Mouse (Mus musculus) stomach, embryonic 16.5 days (tissue): Measurements from ENCODE around the gene Lrrc71. TPM values are rescaled to one million over a fixed set of nuclear protein-coding genes. Genes with fewer than 3 reads are reported as not detected.

Experiments
- ATAC-seq: fragments of 200-750 bp; cut with Nextera tagmentation; 2 replicates; pipeline ENCODE4 v1.8.0; 2017; ENCODE audit warnings: moderate number of reproducible peaks, moderate TSS enrichment; ENCODE audit not compliant: insufficient read depth, low FRiP score
- H3K27ac ChIP-seq: fragments of 300-500 bp; sonication (generic); 2 replicates; pipeline ENCODE4 v1.5.1; 2014; ENCODE audit warnings: low read length
- H3K27me3 ChIP-seq: fragments of 300-500 bp; sonication (generic); 2 replicates; pipeline ENCODE4 v1.6.1; 2014; ENCODE audit warnings: low read length, control low read depth, mixed read lengths; ENCODE audit not compliant: control insufficient read depth, insufficient read depth
- H3K36me3 ChIP-seq: fragments of 300-500 bp; sonication (generic); 2 replicates; pipeline ENCODE4 v1.6.1; 2014; ENCODE audit warnings: low read length; ENCODE audit not compliant: control insufficient read depth, insufficient read depth
- H3K4me1 ChIP-seq: fragments of 300-500 bp; sonication (generic); 2 replicates; pipeline ENCODE4 v1.6.1; 2014; ENCODE audit warnings: low read length, control low read depth, mixed read lengths; ENCODE audit not compliant: control insufficient read depth, insufficient read depth
- H3K4me2 ChIP-seq: fragments of 300-500 bp; sonication (generic); 2 replicates; pipeline ENCODE4 v1.6.1; 2014; ENCODE audit warnings: low read depth, low read length, mixed read lengths
- H3K4me3 ChIP-seq: fragments of 300-500 bp; sonication (generic); replicated peaks from 2 replicates; pipeline ENCODE4 v1.5.1; 2014; ENCODE audit warnings: mild to moderate bottlenecking, low read length
- H3K9ac ChIP-seq: fragments of 300-500 bp; sonication (generic); 2 replicates; pipeline ENCODE4 v1.6.1; 2014; ENCODE audit warnings: low read length
- H3K9me3 ChIP-seq: fragments of 300-500 bp; sonication (generic); replicated peaks from 2 replicates; pipeline ENCODE4 v1.6.1; 2016; ENCODE audit warnings: low read length, control low read depth; ENCODE audit not compliant: control insufficient read depth
- WGBS: fragments of 180-500 bp; shearing (Covaris S2); extraction: QIAGEN DNeasy Blood & Tissue Kit; methylation state at CpG from one replicate; pipeline ENCODE4 v1.1.7; 2014; 5-methylcytosine and 5-hydroxymethylcytosine counted together
- polyA plus RNA-seq: library from polyadenylated mRNA; unstranded; fragments of >200 nt; fragmentation: Nextera tagmentation; extraction: Ambion mirVana; gene quantifications from 2 replicates; pipeline ENCODE4 v1.2.1, GENCODE M21; 2015

Gene Lrrc71
- polyA plus RNA-seq, 1 experiment from 2014 or later, result 0.63 TPM

- H3K4me1 ChIP-seq, result no peaks in the 10 kb centered on the region; the same call in 1 of the 2 replicates
- no peak overlapping the region for H3K4me2 ChIP-seq
- H3K9me3 ChIP-seq, result no peaks in the 10 kb centered on the region
- ATAC-seq, result no peak
- H3K9ac ChIP-seq, result 0 out of 2 replicates have a peak overlapping the region, but pooled peaks have one; percentile 9
- H3K27me3 ChIP-seq, result 0 out of 2 replicates have a peak, but pooled peaks cover 2% of the 10 kb centered on the region
- H3K4me3 ChIP-seq, result no peak overlapping the region
- WGBS, result 78% methylated on average over 25 of the region's 25 CpGs
- no peaks in the 10 kb centered on the region for H3K36me3 ChIP-seq
- no peak overlapping the region for H3K27ac ChIP-seq
These were observed 35.0 kb upstream of the Lrrc71 start for GRCm38 (mm10) chr3:87783282-87784023.

GRCm38 (mm10) chr3:87779086-87779485 lies 30.7 kb upstream of the Lrrc71 start:
- Histone ChIP-seq H3K9me3 (no peaks in the 10 kb centered on the region), H3K4me2 (no peak overlapping the region), H3K36me3 (no peaks in the 10 kb centered on the region), H3K4me3 (no peak overlapping the region), H3K9ac (no peak overlapping the region), H3K27me3 (0 out of 2 replicates have a peak, but pooled peaks cover 3% of the 10 kb centered on the region), H3K4me1 (no peaks in the 10 kb centered on the region), H3K27ac (no peak overlapping the region)
- 39% methylated on average over 2 of the region's 2 CpGs for WGBS
- ATAC-seq, result no peak

GRCm38 (mm10) chr3:87778283-87778682 lies 29.9 kb upstream of the Lrrc71 start:
- H3K9ac ChIP-seq, result no peak overlapping the region
- H3K4me1 ChIP-seq, result no peaks in the 10 kb centered on the region
- no peaks in the 10 kb centered on the region for H3K9me3 ChIP-seq
- 53% methylated on average over 23 of the region's 23 CpGs for WGBS
- no peak overlapping the region for H3K4me2 ChIP-seq
- no peaks in the 10 kb centered on the region for H3K36me3 ChIP-seq
- H3K4me3 ChIP-seq, result no peak overlapping the region
- H3K27ac ChIP-seq, result no peak overlapping the region
- 0 out of 2 replicates have a peak, but pooled peaks cover 3% of the 10 kb centered on the region for H3K27me3 ChIP-seq
- no peak for ATAC-seq

- ATAC-seq, result no peak
- H3K27me3 ChIP-seq, result no peaks in the 10 kb centered on the region
These were observed 22.7 kb upstream of the Lrrc71 start for GRCm38 (mm10) chr3:87771088-87771487.

GRCm38 (mm10) chr3:87770280-87770679 lies 21.9 kb upstream of the Lrrc71 start:
- H3K27ac ChIP-seq, result no peak overlapping the region
- no peak overlapping the region for H3K9ac ChIP-seq
- H3K36me3 ChIP-seq, result no peaks in the 10 kb centered on the region
- H3K4me3 ChIP-seq, result no peak overlapping the region
- 2% methylated on average over 4 of the region's 4 CpGs for WGBS
- no peaks in the 10 kb centered on the region for H3K9me3 ChIP-seq
- H3K27me3 ChIP-seq, result no peaks in the 10 kb centered on the region
- ATAC-seq, result no peak
- peaks cover 11% of the 10 kb centered on the region for H3K4me1 ChIP-seq
- no peak overlapping the region for H3K4me2 ChIP-seq

More at GRCm38 (mm10) chr3:87771088-87771487, 22.7 kb upstream of the Lrrc71 start:
- Histone ChIP-seq H3K36me3 (no peaks in the 10 kb centered on the region), H3K9me3 (no peaks in the 10 kb centered on the region), H3K9ac (no peak overlapping the region), H3K4me3 (no peak overlapping the region), H3K4me2 (no peak overlapping the region), H3K27ac (no peak overlapping the region), H3K4me1 (peaks cover 9% of the 10 kb centered on the region)
- WGBS, result 29% methylated on average over 6 of the region's 6 CpGs

GRCm38 (mm10) chr3:87769506-87769905 lies 21.1 kb upstream of the Lrrc71 start:
- no peaks in the 10 kb centered on the region for H3K27me3 ChIP-seq
- 77% methylated on average over 8 of the region's 8 CpGs for WGBS
- no peak overlapping the region for H3K4me3 ChIP-seq
- H3K9ac ChIP-seq, result no peak overlapping the region
- peaks cover 19% of the 10 kb centered on the region for H3K4me1 ChIP-seq
- ATAC-seq, result no peak
- H3K36me3 ChIP-seq, result no peaks in the 10 kb centered on the region
- no peaks in the 10 kb centered on the region for H3K9me3 ChIP-seq
- no peak overlapping the region for H3K27ac ChIP-seq
- peak overlapping the region; percentile 50; the same call in 1 of the 2 replicates for H3K4me2 ChIP-seq

GRCm38 (mm10) chr3:87768844-87769243 lies 20.4 kb upstream of the Lrrc71 start:
- peaks cover 26% of the 10 kb centered on the region for H3K4me1 ChIP-seq
- peak overlapping the region; percentile 59 for H3K27ac ChIP-seq
- H3K9me3 ChIP-seq, result no peaks in the 10 kb centered on the region
- H3K4me2 ChIP-seq, result peak overlapping the region; percentile 50
- no peaks in the 10 kb centered on the region for H3K27me3 ChIP-seq
- WGBS, result under 1% methylated on average over 37 of the region's 37 CpGs
- peak overlapping the region; percentile 53 for H3K4me3 ChIP-seq
- H3K36me3 ChIP-seq, result no peaks in the 10 kb centered on the region
- peak; percentile 86 for ATAC-seq
- H3K9ac ChIP-seq, result peak overlapping the region; percentile 68

- H3K27me3 ChIP-seq, result no peaks in the 10 kb centered on the region
- H3K9ac ChIP-seq, result peak overlapping the region; percentile 68
- H3K4me2 ChIP-seq, result peak overlapping the region; percentile 50
- WGBS, result 37% methylated on average over 6 of the region's 6 CpGs
- no peaks in the 10 kb centered on the region for H3K36me3 ChIP-seq
- H3K27ac ChIP-seq, result peak overlapping the region; percentile 59
- no peaks in the 10 kb centered on the region for H3K9me3 ChIP-seq
- peaks cover 29% of the 10 kb centered on the region for H3K4me1 ChIP-seq
- no peak for ATAC-seq
- peak overlapping the region; percentile 53 for H3K4me3 ChIP-seq
These were observed 20.0 kb upstream of the Lrrc71 start for GRCm38 (mm10) chr3:87768431-87768830.

- no peaks in the 10 kb centered on the region for H3K27me3 ChIP-seq
- peak overlapping the region; percentile 50 for H3K4me2 ChIP-seq
- peak overlapping the region; percentile 59 for H3K27ac ChIP-seq
- 66% methylated on average over 8 of the region's 8 CpGs for WGBS
- no peaks in the 10 kb centered on the region for H3K36me3 ChIP-seq
- no peak for ATAC-seq
- H3K9me3 ChIP-seq, result no peaks in the 10 kb centered on the region
- H3K9ac ChIP-seq, result peak overlapping the region; percentile 68
- peaks cover 34% of the 10 kb centered on the region for H3K4me1 ChIP-seq
- H3K4me3 ChIP-seq, result peak overlapping the region; percentile 53
These were observed 19.3 kb upstream of the Lrrc71 start for GRCm38 (mm10) chr3:87767764-87768163.
